Mouse (Mus musculus): ENCODE measurements around the gene Fcho2. TPM values are rescaled to one million over a fixed set of nuclear protein-coding genes. Genes with fewer than 3 reads are reported as not detected.

Gene Fcho2
- polyA plus RNA-seq, 1 experiment: 17.8 TPM

GRCm38 (mm10) chr13:98716176-98716575, 99.1 kb downstream of the Fcho2 start:
- Histone ChIP-seq H3K27ac (ENCODE audit: insufficient read depth, low read depth, low read length) (no peak overlapping the region), H3K36me3 (ENCODE audit: control insufficient read depth, insufficient read depth, low read length) (no peaks in the 10 kb centered on the region), H3K4me1 (ENCODE audit: control insufficient read depth, insufficient read depth, low read length) (peaks cover 6% of the 10 kb centered on the region), H3K4me3 (ENCODE audit: insufficient read depth, low read depth, low read length) (no peak overlapping the region), H3K27me3 (replicated peaks; ENCODE audit: control insufficient read depth, insufficient read depth, low read length) (no peaks in the 10 kb centered on the region)
- TF ChIP-seq CTCF (conservative IDR thresholded peaks at IDR 0.05; ENCODE audit: insufficient read depth, insufficient read length, low read depth, low read length) (no peak), POLR2A (IDR thresholded peaks at IDR 0.05; ENCODE audit: low read depth, low read length) (no peak)
- 83% methylated on average over 8 of the region's 8 CpGs for WGBS
- no peak for DNase-seq

- 43% methylated on average over 6 of the region's 6 CpGs for WGBS
- no peak overlapping the region for H3K4me3 ChIP-seq (ENCODE audit: insufficient read depth, low read depth, low read length)
- H3K4me1 ChIP-seq (ENCODE audit: control insufficient read depth, insufficient read depth, low read length): peaks cover 6% of the 10 kb centered on the region
- no peaks in the 10 kb centered on the region for H3K27me3 ChIP-seq (replicated peaks; ENCODE audit: control insufficient read depth, insufficient read depth, low read length)
- no peak overlapping the region for H3K27ac ChIP-seq (ENCODE audit: insufficient read depth, low read depth, low read length)
- DNase-seq: peak; percentile 68
- H3K36me3 ChIP-seq (ENCODE audit: control insufficient read depth, insufficient read depth, low read length): no peaks in the 10 kb centered on the region
- TF ChIP-seq POLR2A (IDR thresholded peaks at IDR 0.05; ENCODE audit: low read depth, low read length): no peak
- no peak for TF ChIP-seq CTCF (conservative IDR thresholded peaks at IDR 0.05; ENCODE audit: insufficient read depth, insufficient read length, low read depth, low read length)
Observed at GRCm38 (mm10) chr13:98715443-98715990, 99.7 kb downstream of the Fcho2 start.

GRCm38 (mm10) chr13:98710655-98711054, 104.6 kb downstream of the Fcho2 start:
- H3K27me3 ChIP-seq (replicated peaks; ENCODE audit: control insufficient read depth, insufficient read depth, low read length): no peaks in the 10 kb centered on the region
- H3K36me3 ChIP-seq (ENCODE audit: control insufficient read depth, insufficient read depth, low read length): no peaks in the 10 kb centered on the region
- TF ChIP-seq CTCF (conservative IDR thresholded peaks at IDR 0.05; ENCODE audit: insufficient read depth, insufficient read length, low read depth, low read length) (no peak), POLR2A (IDR thresholded peaks at IDR 0.05; ENCODE audit: low read depth, low read length) (no peak)
- 100% methylated on average over 1 of the region's 1 CpGs for WGBS
- H3K4me3 ChIP-seq (ENCODE audit: insufficient read depth, low read depth, low read length): no peak overlapping the region
- no peak overlapping the region for H3K27ac ChIP-seq (ENCODE audit: insufficient read depth, low read depth, low read length)
- DNase-seq: no peak
- peaks cover 4% of the 10 kb centered on the region for H3K4me1 ChIP-seq (ENCODE audit: control insufficient read depth, insufficient read depth, low read length)

- no peak overlapping the region for H3K27ac ChIP-seq (ENCODE audit: insufficient read depth, low read depth, low read length)
- WGBS: 81% methylated on average over 8 of the region's 8 CpGs
- no peaks in the 10 kb centered on the region for H3K36me3 ChIP-seq (ENCODE audit: control insufficient read depth, insufficient read depth, low read length)
- H3K27me3 ChIP-seq (replicated peaks; ENCODE audit: control insufficient read depth, insufficient read depth, low read length): no peaks in the 10 kb centered on the region
- no peak for DNase-seq
- no peak overlapping the region for H3K4me3 ChIP-seq (ENCODE audit: insufficient read depth, low read depth, low read length)
- H3K4me1 ChIP-seq (ENCODE audit: control insufficient read depth, insufficient read depth, low read length): no peaks in the 10 kb centered on the region
- no peak for TF ChIP-seq POLR2A (IDR thresholded peaks at IDR 0.05; ENCODE audit: low read depth, low read length)
- no peak for TF ChIP-seq CTCF (conservative IDR thresholded peaks at IDR 0.05; ENCODE audit: insufficient read depth, insufficient read length, low read depth, low read length)
Observed at GRCm38 (mm10) chr13:98710236-98710635, 105.0 kb downstream of the Fcho2 start.

- 76% methylated on average over 4 of the region's 4 CpGs for WGBS
Observed at GRCm38 (mm10) chr13:98705501-98705900, 109.7 kb downstream of the Fcho2 start.

GRCm38 (mm10) chr13:98703786-98704185, 111.5 kb downstream of the Fcho2 start:
- DNase-seq: no peak
- no peak overlapping the region for H3K4me3 ChIP-seq (ENCODE audit: insufficient read depth, low read depth, low read length)
- no peaks in the 10 kb centered on the region for H3K27me3 ChIP-seq (replicated peaks; ENCODE audit: control insufficient read depth, insufficient read depth, low read length)
- H3K27ac ChIP-seq (ENCODE audit: insufficient read depth, low read depth, low read length): no peak overlapping the region
- no peaks in the 10 kb centered on the region for H3K36me3 ChIP-seq (ENCODE audit: control insufficient read depth, insufficient read depth, low read length)
- 87% methylated on average over 8 of the region's 8 CpGs for WGBS
- peaks cover 5% of the 10 kb centered on the region; the same call in 1 of the 2 replicates for H3K4me1 ChIP-seq (ENCODE audit: control insufficient read depth, insufficient read depth, low read length)
- no peak for TF ChIP-seq POLR2A (IDR thresholded peaks at IDR 0.05; ENCODE audit: low read depth, low read length)
- no peak for TF ChIP-seq CTCF (conservative IDR thresholded peaks at IDR 0.05; ENCODE audit: insufficient read depth, insufficient read length, low read depth, low read length)

More at GRCm38 (mm10) chr13:98705501-98705900, 109.7 kb downstream of the Fcho2 start:
- no peak overlapping the region for H3K27ac ChIP-seq (ENCODE audit: insufficient read depth, low read depth, low read length)
- no peak overlapping the region for H3K4me3 ChIP-seq (ENCODE audit: insufficient read depth, low read depth, low read length)
- TF ChIP-seq POLR2A (IDR thresholded peaks at IDR 0.05; ENCODE audit: low read depth, low read length) (no peak), CTCF (conservative IDR thresholded peaks at IDR 0.05; ENCODE audit: insufficient read depth, insufficient read length, low read depth, low read length) (no peak)
- no peaks in the 10 kb centered on the region for H3K36me3 ChIP-seq (ENCODE audit: control insufficient read depth, insufficient read depth, low read length)
- DNase-seq: no peak
- H3K4me1 ChIP-seq (ENCODE audit: control insufficient read depth, insufficient read depth, low read length): no peaks in the 10 kb centered on the region
- H3K27me3 ChIP-seq (replicated peaks; ENCODE audit: control insufficient read depth, insufficient read depth, low read length): no peaks in the 10 kb centered on the region

GRCm38 (mm10) chr13:98702361-98702760, 112.9 kb downstream of the Fcho2 start:
- H3K27me3 ChIP-seq (replicated peaks; ENCODE audit: control insufficient read depth, insufficient read depth, low read length): no peaks in the 10 kb centered on the region
- H3K36me3 ChIP-seq (ENCODE audit: control insufficient read depth, insufficient read depth, low read length): no peaks in the 10 kb centered on the region
- peaks cover 5% of the 10 kb centered on the region; the same call in 1 of the 2 replicates for H3K4me1 ChIP-seq (ENCODE audit: control insufficient read depth, insufficient read depth, low read length)
- 92% methylated on average over 8 of the region's 8 CpGs for WGBS
- H3K4me3 ChIP-seq (ENCODE audit: insufficient read depth, low read depth, low read length): no peak overlapping the region
- TF ChIP-seq POLR2A (IDR thresholded peaks at IDR 0.05; ENCODE audit: low read depth, low read length) (no peak), CTCF (conservative IDR thresholded peaks at IDR 0.05; ENCODE audit: insufficient read depth, insufficient read length, low read depth, low read length) (no peak)
- H3K27ac ChIP-seq (ENCODE audit: insufficient read depth, low read depth, low read length): no peak overlapping the region
- no peak for DNase-seq
